Mouse (Mus musculus) neural tube, embryonic 13.5 days (tissue): ENCODE data around the gene Ddx28. TPM values are rescaled to one million over a fixed set of nuclear protein-coding genes. Genes with fewer than 3 reads are reported as not detected.
"Not testable (repeated sequence)": the region's sequence is repeated elsewhere in the genome, so short reads cannot be mapped to it uniquely, and the experiment has no call there.

Experiments used
- ATAC-seq: fragments of 200-750 bp; cut with Nextera tagmentation; 2 replicates; pipeline ENCODE4 v1.8.0; 2017; ENCODE audit warnings: low read depth, mild to moderate bottlenecking, moderate TSS enrichment, moderate library complexity
- H3K27ac ChIP-seq: fragments of 300-500 bp; sonication (generic); replicated peaks from 2 replicates; pipeline ENCODE4 v1.5.1; 2015; ENCODE audit warnings: moderate library complexity, mild to moderate bottlenecking, inconsistent platforms
- H3K27me3 ChIP-seq: fragments of 300-500 bp; sonication (generic); 2 replicates; pipeline ENCODE4 v1.6.1; 2015; ENCODE audit warnings: mild to moderate bottlenecking, inconsistent platforms
- H3K36me3 ChIP-seq: fragments of 300-500 bp; sonication (generic); 2 replicates; pipeline ENCODE4 v1.6.1; 2015; ENCODE audit warnings: mild to moderate bottlenecking, inconsistent platforms
- H3K4me1 ChIP-seq: fragments of 300-500 bp; sonication (generic); replicated peaks from 2 replicates; pipeline ENCODE4 v1.6.1; 2015; ENCODE audit warnings: inconsistent platforms
- H3K4me2 ChIP-seq: fragments of 300-500 bp; sonication (generic); 2 replicates; pipeline ENCODE4 v1.6.1; 2015; ENCODE audit warnings: inconsistent platforms, mild to moderate bottlenecking, moderate library complexity
- H3K4me3 ChIP-seq: fragments of 300-500 bp; sonication (generic); 2 replicates; pipeline ENCODE4 v1.5.1; 2015; ENCODE audit warnings: mild to moderate bottlenecking, inconsistent platforms
- H3K9ac ChIP-seq: fragments of 300-500 bp; sonication (generic); 2 replicates; pipeline ENCODE4 v1.6.1; 2015; ENCODE audit warnings: moderate library complexity, mild to moderate bottlenecking, inconsistent platforms
- H3K9me3 ChIP-seq: fragments of 300-500 bp; sonication (generic); 2 replicates; pipeline ENCODE4 v1.6.1; 2016; ENCODE audit warnings: inconsistent platforms
- WGBS: fragments of 180-500 bp; shearing (Covaris S2); methylation state at CpG from one replicate; pipeline ENCODE4 v1.1.7; 2015; 5-methylcytosine and 5-hydroxymethylcytosine counted together
- polyA plus RNA-seq: library from polyadenylated mRNA; unstranded; fragments of >200 nt; fragmentation: Nextera tagmentation; extraction: Ambion mirVana; gene quantifications from 2 replicates; pipeline ENCODE4 v1.2.1, GENCODE M21; 2015

Ddx28 gene
- polyA plus RNA-seq, 1 experiment from 2014 or later: 20.7 TPM

- ATAC-seq: no peak
- H3K4me2 ChIP-seq: no peak overlapping the region
- H3K9me3 ChIP-seq: no peaks in the 10 kb centered on the region
- H3K36me3 ChIP-seq: no peaks in the 10 kb centered on the region
- H3K9ac ChIP-seq: no peak overlapping the region
- H3K4me3 ChIP-seq: no peak overlapping the region
- no peak overlapping the region for H3K27ac ChIP-seq
- 87% methylated on average over 11 of the region's 11 CpGs for WGBS
- H3K27me3 ChIP-seq: 0 out of 2 replicates have a peak, but pooled peaks cover 7% of the 10 kb centered on the region
- H3K4me1 ChIP-seq: no peaks in the 10 kb centered on the region
Observed at GRCm38 (mm10) chr8:105988546-105988945, 23.1 kb downstream of the Ddx28 start.

DNA sequence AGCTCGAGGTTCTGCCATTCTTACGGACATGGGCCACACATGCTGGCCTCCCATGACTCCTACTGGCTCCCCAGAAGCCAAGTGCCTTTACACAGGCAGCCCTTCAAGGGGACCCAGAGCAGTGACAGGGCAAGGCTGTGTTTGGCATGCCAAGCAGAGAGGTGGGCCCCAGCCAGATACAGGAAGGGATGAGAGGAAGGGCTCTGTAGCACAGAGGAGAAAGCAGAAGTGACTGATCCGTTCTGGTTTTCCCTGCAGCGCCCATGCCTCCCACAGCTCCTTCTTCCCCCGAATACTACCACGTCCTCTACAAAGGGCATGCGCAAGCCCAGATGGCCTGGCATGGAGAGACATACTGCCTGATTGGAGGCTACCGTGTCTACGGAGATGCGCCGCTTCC is 28.3 kb downstream of the Ddx28 start:
- H3K27ac ChIP-seq, H3K27me3 ChIP-seq, ATAC-seq, H3K4me2 ChIP-seq, H3K4me1 ChIP-seq, H3K36me3 ChIP-seq, H3K9ac ChIP-seq, H3K4me3 ChIP-seq, H3K9me3 ChIP-seq: not testable (repeated sequence)
- WGBS: 83% methylated on average over 11 of the region's 11 CpGs

DNA sequence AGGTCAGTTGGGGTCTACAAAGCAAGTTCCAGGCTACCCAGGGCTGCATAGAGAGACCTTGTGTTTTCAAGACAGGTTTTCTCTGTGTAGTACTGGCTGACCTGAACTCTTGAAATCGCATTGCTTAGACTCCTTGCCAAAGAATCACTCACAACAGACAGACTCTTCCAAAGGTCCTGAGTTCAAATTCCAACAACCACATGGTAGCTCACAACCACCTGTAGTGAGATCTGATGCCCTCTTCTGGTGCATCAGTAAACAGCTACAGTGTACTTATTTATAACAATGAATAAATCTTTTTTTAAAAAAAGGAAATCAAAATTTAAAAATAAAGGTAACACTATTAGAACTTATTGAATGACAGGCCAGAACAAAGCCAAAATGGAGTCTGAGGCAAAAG is 30.5 kb downstream of the Ddx28 start:
- WGBS: 93% methylated on average over 1 of the region's 1 CpGs
- no peaks in the 10 kb centered on the region for H3K9me3 ChIP-seq
- no peak overlapping the region for H3K4me3 ChIP-seq
- no peak overlapping the region for H3K4me2 ChIP-seq
- no peak overlapping the region for H3K27ac ChIP-seq
- no peaks in the 10 kb centered on the region for H3K4me1 ChIP-seq
- no peaks in the 10 kb centered on the region for H3K36me3 ChIP-seq
- no peaks in the 10 kb centered on the region for H3K27me3 ChIP-seq
- H3K9ac ChIP-seq: no peak overlapping the region
- no peak for ATAC-seq

DNA sequence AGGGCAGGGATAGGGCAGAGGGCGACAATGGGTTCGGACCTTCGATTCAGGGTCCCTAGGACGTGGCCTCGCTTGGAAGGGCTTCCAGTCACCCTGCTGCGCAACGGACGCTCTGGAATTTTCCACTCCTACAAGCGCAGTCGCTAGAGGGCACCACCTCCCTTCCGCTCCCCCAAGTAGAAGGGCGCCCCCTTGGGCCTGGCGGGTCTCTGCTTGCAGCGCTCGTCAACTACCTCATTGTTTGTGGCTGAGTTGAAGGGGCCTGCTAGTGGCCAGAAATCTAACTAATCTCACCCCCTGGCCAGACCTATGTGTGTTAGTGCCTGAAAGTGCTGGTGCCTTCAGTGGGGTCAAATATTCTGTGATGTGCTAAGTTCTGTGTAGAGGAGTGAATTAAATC is 32.4 kb downstream of the Ddx28 start, which contains the start of gene Dpep3:
Dpep3 (minus strand) TSS at position 105 of the 400 bp plus-strand sequence.
- no peaks in the 10 kb centered on the region for H3K9me3 ChIP-seq

DNA sequence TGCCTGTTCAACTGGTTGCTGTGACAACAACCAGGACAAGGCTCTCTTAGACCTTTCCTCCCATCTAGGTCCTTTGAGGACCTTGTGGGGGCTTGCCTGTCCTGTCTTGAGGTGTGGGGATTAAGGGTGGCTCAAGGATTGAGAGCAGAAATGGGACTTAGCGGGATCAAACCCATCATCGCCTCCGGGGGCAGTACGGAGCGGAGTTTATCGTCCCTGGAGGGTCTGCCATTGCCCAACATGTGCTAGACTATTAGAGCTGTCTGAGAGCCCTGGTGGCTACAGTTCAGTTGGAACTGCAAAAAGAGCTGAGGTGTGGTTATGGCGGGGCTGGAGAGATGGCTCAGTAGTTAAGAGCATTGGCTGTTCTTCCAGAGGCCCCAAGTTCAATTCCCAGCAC is 36.3 kb downstream of the Ddx28 start:
- Histone ChIP-seq H3K9me3 (no peaks in the 10 kb centered on the region), H3K36me3 (no peaks in the 10 kb centered on the region), H3K9ac (no peak overlapping the region), H3K4me2 (no peak overlapping the region), H3K27me3 (no peaks in the 10 kb centered on the region), H3K27ac (no peak overlapping the region), H3K4me1 (no peaks in the 10 kb centered on the region), H3K4me3 (no peak overlapping the region)
- ATAC-seq: no peak
- 64% methylated on average over 7 of the region's 7 CpGs for WGBS

More for the DNA sequence above, 32.4 kb downstream of the Ddx28 start, which contains the start of gene Dpep3:
- 90% methylated on average over 15 of the region's 15 CpGs for WGBS
- no peaks in the 10 kb centered on the region for H3K36me3 ChIP-seq
- no peak within 1 kb of the TSS for H3K9ac ChIP-seq
- H3K27me3 ChIP-seq: no peaks in the 10 kb centered on the region
- H3K4me2 ChIP-seq: no peak within 1 kb of the TSS
- no peak within 1 kb of the TSS for H3K4me3 ChIP-seq
- no peak for ATAC-seq
- no peak within 1 kb of the TSS for H3K27ac ChIP-seq
- no peaks in the 10 kb centered on the region for H3K4me1 ChIP-seq

DNA sequence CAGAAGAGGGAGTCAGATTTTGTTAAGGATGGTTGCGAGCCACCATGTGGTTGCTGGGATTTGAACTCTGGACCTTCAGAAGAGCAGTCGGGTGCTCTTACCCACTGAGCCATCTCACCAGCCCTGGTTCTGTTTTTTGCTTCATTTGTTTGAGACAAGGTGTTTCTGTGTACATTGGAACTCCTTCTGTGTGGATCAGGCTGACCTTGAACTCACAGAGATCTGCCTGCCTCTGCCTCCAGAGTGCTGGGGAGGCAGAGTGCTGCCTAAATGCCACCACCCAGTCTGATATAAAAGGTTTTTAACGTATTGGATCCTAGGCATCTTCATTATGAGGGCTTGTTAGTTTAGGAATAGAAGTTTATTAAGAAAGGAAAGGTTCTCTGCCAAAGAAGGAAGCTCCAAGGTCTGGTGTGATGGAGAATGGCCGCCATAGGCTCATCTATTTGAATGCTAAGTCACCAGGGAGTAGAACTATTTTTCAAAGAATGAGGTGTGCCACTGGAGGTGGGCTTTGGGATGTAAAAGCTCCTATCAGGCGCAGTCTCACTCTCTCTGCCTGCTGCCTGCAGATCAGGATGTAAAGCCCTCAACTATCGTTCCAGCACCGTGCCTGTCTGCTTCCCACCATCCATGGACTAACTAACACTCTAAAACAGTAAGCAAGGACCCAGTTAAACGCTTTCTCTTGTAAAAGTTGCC is 40.5 kb downstream of the Ddx28 start:
- WGBS: 70% methylated on average over 8 of the region's 8 CpGs
- Histone ChIP-seq H3K4me1 (no peaks in the 10 kb centered on the region), H3K36me3 (no peaks in the 10 kb centered on the region), H3K27me3 (peaks cover 21% of the 10 kb centered on the region), H3K4me3 (no peak overlapping the region), H3K4me2 (no peak overlapping the region), H3K27ac (no peak overlapping the region), H3K9me3 (no peaks in the 10 kb centered on the region), H3K9ac (no peak overlapping the region)
- no peak for ATAC-seq

DNA sequence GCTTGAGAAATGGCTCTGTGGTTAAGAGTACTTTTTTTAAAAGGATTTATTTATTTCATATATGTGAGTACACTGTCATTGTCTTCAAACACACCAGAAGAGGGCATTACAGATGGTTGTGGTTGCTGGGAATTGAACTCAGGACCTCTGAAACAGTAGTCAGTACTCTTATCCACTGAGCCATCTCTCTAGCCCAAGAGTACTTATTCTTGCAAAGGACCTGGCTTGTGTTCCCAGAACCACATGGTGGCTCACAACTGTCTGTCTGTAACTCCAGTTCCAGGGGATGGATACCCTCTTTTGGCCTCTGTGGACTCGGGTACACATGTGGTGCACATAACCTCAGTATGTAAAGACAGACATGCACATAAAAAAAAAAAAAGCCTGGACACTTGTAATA is 42.3 kb downstream of the Ddx28 start:
- Histone ChIP-seq H3K27ac (no peak overlapping the region), H3K4me3 (no peak overlapping the region), H3K4me1 (peaks cover 11% of the 10 kb centered on the region), H3K27me3 (peaks cover 39% of the 10 kb centered on the region), H3K4me2 (no peak overlapping the region), H3K9ac (no peak overlapping the region), H3K9me3 (no peaks in the 10 kb centered on the region), H3K36me3 (no peaks in the 10 kb centered on the region)
- ATAC-seq: no peak
- 79% methylated on average over 1 of the region's 1 CpGs for WGBS

GRCm38 (mm10) chr8:105966692-105967311 is 44.9 kb downstream of the Ddx28 start:
- no peaks in the 10 kb centered on the region for H3K36me3 ChIP-seq
- H3K4me1 ChIP-seq: peaks cover 11% of the 10 kb centered on the region
- H3K9me3 ChIP-seq: no peaks in the 10 kb centered on the region
- H3K27me3 ChIP-seq: peaks cover 45% of the 10 kb centered on the region
- no peak overlapping the region for H3K9ac ChIP-seq
- peak overlapping the region; percentile 4; the same call in 1 of the 2 replicates for H3K4me3 ChIP-seq
- H3K27ac ChIP-seq: no peak overlapping the region
- H3K4me2 ChIP-seq: peak overlapping the region; percentile 60
- 8% methylated on average over 19 of the region's 19 CpGs for WGBS
- ATAC-seq: no peak

- WGBS: under 1% methylated on average over 35 of the region's 47 CpGs
- ATAC-seq: peak; percentile 71
- Histone ChIP-seq H3K36me3 (no peaks in the 10 kb centered on the region), H3K9ac (peak within 1 kb of the TSS; percentile 68), H3K27me3 (peaks cover 45% of the 10 kb centered on the region), H3K27ac (no peak within 1 kb of the TSS), H3K4me3 (peak within 1 kb of the TSS; percentile 50), H3K9me3 (no peaks in the 10 kb centered on the region), H3K4me2 (peak within 1 kb of the TSS; percentile 60), H3K4me1 (peaks cover 11% of the 10 kb centered on the region)
Observed at GRCm38 (mm10) chr8:105965905-105966341, 45.8 kb downstream of the Ddx28 start, which contains the start of gene Slc12a4. Gene Slc12a4, minus strand, starts transcription at chr8:105966097.

- Histone ChIP-seq H3K9ac (peak overlapping the region; percentile 68), H3K9me3 (no peaks in the 10 kb centered on the region), H3K4me1 (peaks cover 11% of the 10 kb centered on the region), H3K27me3 (peaks cover 45% of the 10 kb centered on the region), H3K36me3 (no peaks in the 10 kb centered on the region), H3K4me3 (peak overlapping the region; percentile 50), H3K27ac (no peak overlapping the region), H3K4me2 (peak overlapping the region; percentile 60)
- peak; percentile 69 for ATAC-seq
- 3% methylated on average over 34 of the region's 40 CpGs for WGBS
Observed at GRCm38 (mm10) chr8:105965266-105965904, 46.3 kb downstream of the Ddx28 start.

- peak overlapping the region; percentile 50 for H3K4me3 ChIP-seq
Observed at GRCm38 (mm10) chr8:105964506-105965265, 47.0 kb downstream of the Ddx28 start.

More at GRCm38 (mm10) chr8:105964506-105965265, 47.0 kb downstream of the Ddx28 start:
- peaks cover 45% of the 10 kb centered on the region for H3K27me3 ChIP-seq
- ATAC-seq: no peak
- no peaks in the 10 kb centered on the region for H3K9me3 ChIP-seq
- H3K27ac ChIP-seq: no peak overlapping the region
- WGBS: 69% methylated on average over 12 of the region's 12 CpGs
- peaks cover 11% of the 10 kb centered on the region for H3K4me1 ChIP-seq
- H3K36me3 ChIP-seq: no peaks in the 10 kb centered on the region
- peak overlapping the region; percentile 60 for H3K4me2 ChIP-seq
- peak overlapping the region; percentile 68; the same call in 1 of the 2 replicates for H3K9ac ChIP-seq
